Mouse (Mus musculus) liver, postnatal 0 days (tissue): Measurements from ENCODE around the gene Epha5. TPM values are rescaled to one million over a fixed set of nuclear protein-coding genes. Genes with fewer than 3 reads are reported as not detected.

ENCODE experiments used
- ATAC-seq: fragments of 200-750 bp; cut with Nextera tagmentation; 2 replicates; pipeline ENCODE4 v1.8.0; 2017; ENCODE audit warnings: mild to moderate bottlenecking, moderate library complexity
- DNase-seq: peaks from one replicate; pipeline ENCODE4 v3.0.0-alpha.2; 2016
- H3K27ac ChIP-seq: fragments of 300-500 bp; sonication (generic); 2 replicates; pipeline ENCODE4 v1.5.1; 2014; ENCODE audit warnings: antibody characterized with exemption, moderate library complexity, mild to moderate bottlenecking, low read depth
- H3K27me3 ChIP-seq: fragments of 300-500 bp; sonication (generic); 2 replicates; pipeline ENCODE4 v1.6.1; 2014; ENCODE audit warnings: low read length, control low read depth, mixed read lengths; ENCODE audit not compliant: insufficient read depth
- H3K36me3 ChIP-seq: fragments of 300-500 bp; sonication (generic); replicated peaks from 2 replicates; pipeline ENCODE4 v1.6.1; 2014; ENCODE audit warnings: mild to moderate bottlenecking, control low read depth, low read length, moderate library complexity, mixed read lengths; ENCODE audit not compliant: insufficient read depth
- H3K4me1 ChIP-seq: fragments of 300-500 bp; sonication (generic); 2 replicates; pipeline ENCODE4 v1.6.1; 2014; ENCODE audit warnings: antibody characterized with exemption, mild to moderate bottlenecking, control low read depth; ENCODE audit not compliant: insufficient read depth
- H3K4me2 ChIP-seq: fragments of 300-500 bp; sonication (generic); 2 replicates; pipeline ENCODE4 v1.6.1; 2014; ENCODE audit warnings: low read depth, mild to moderate bottlenecking, low read length, moderate library complexity, mixed read lengths
- H3K4me3 ChIP-seq: fragments of 300-500 bp; sonication (generic); 2 replicates; pipeline ENCODE4 v1.5.1; 2014; ENCODE audit warnings: low read depth, low read length
- H3K9ac ChIP-seq: fragments of 300-500 bp; sonication (generic); replicated peaks from 2 replicates; pipeline ENCODE4 v1.6.1; 2014; ENCODE audit warnings: mild to moderate bottlenecking, moderate library complexity
- H3K9me3 ChIP-seq: fragments of 300-500 bp; sonication (generic); 2 replicates; pipeline ENCODE4 v1.6.1; 2016; ENCODE audit warnings: mild to moderate bottlenecking, control low read depth, low read length, mixed read lengths
- CTCF ChIP-seq: sonication (generic); IDR thresholded peaks from 2 replicates; pipeline ENCODE4 v1.5.1; 2016; ENCODE audit warnings: antibody characterized with exemption, low read depth
- EP300 ChIP-seq: IDR thresholded peaks from 2 replicates; pipeline ENCODE4 v1.6.1; 2016; ENCODE audit warnings: antibody characterized with exemption, low read depth, mild to moderate bottlenecking
- WGBS: fragments of 180-500 bp; shearing (Covaris S2); extraction: QIAGEN DNeasy Blood & Tissue Kit; methylation state at CpG from one replicate; pipeline ENCODE4 v1.1.7; 2014; ENCODE audit not compliant: insufficient replicate concordance; 5-methylcytosine and 5-hydroxymethylcytosine counted together
- polyA plus RNA-seq: library from polyadenylated mRNA; unstranded; fragments of >200 nt; fragmentation: Nextera tagmentation; extraction: Ambion mirVana; gene quantifications from 2 replicates; pipeline ENCODE4 v1.2.1, GENCODE M21; 2015

Epha5 gene
- polyA plus RNA-seq, 1 experiment from 2014 or later, result not detected

GRCm38 (mm10) chr5:84318814-84319340 lies 98.3 kb downstream of the Epha5 start:
- H3K36me3 ChIP-seq, result no peaks in the 10 kb centered on the region
- WGBS, result 38% methylated on average over 8 of the region's 8 CpGs
- H3K27me3 ChIP-seq, result no peaks in the 10 kb centered on the region
- TF ChIP-seq CTCF (no peak), EP300 (no peak)
- H3K9me3 ChIP-seq, result no peaks in the 10 kb centered on the region
- H3K4me3 ChIP-seq, result no peak overlapping the region
- H3K9ac ChIP-seq, result no peak overlapping the region
- ATAC-seq (no peak), DNase-seq (no peak)
- H3K4me2 ChIP-seq, result no peak overlapping the region
- H3K4me1 ChIP-seq, result no peaks in the 10 kb centered on the region
- H3K27ac ChIP-seq, result no peak overlapping the region

GRCm38 (mm10) chr5:84317839-84318238 lies 99.3 kb downstream of the Epha5 start:
- Histone ChIP-seq H3K27me3 (no peaks in the 10 kb centered on the region), H3K36me3 (no peaks in the 10 kb centered on the region), H3K9ac (no peak overlapping the region), H3K27ac (no peak overlapping the region), H3K4me1 (no peaks in the 10 kb centered on the region), H3K4me3 (no peak overlapping the region), H3K4me2 (no peak overlapping the region), H3K9me3 (no peaks in the 10 kb centered on the region)
- TF ChIP-seq EP300 (no peak), CTCF (no peak)
- DNase-seq (no peak), ATAC-seq (no peak)
- 80% methylated on average over 4 of the region's 4 CpGs for WGBS

GRCm38 (mm10) chr5:84313619-84314018 lies 103.6 kb downstream of the Epha5 start:
- WGBS, result 81% methylated on average over 4 of the region's 4 CpGs

GRCm38 (mm10) chr5:84298878-84299736 lies 118.1 kb downstream of the Epha5 start:
- H3K9me3 ChIP-seq, result no peaks in the 10 kb centered on the region
- TF ChIP-seq EP300 (no peak), CTCF (no peak)
- ATAC-seq, result no peak
- no peak for DNase-seq
- H3K4me1 ChIP-seq, result no peaks in the 10 kb centered on the region
- H3K36me3 ChIP-seq, result no peaks in the 10 kb centered on the region
- H3K27me3 ChIP-seq, result no peaks in the 10 kb centered on the region
- 41% methylated on average over 8 of the region's 8 CpGs for WGBS
- no peak overlapping the region for H3K27ac ChIP-seq
- H3K9ac ChIP-seq, result no peak overlapping the region
- H3K4me3 ChIP-seq, result no peak overlapping the region
- no peak overlapping the region for H3K4me2 ChIP-seq

More at GRCm38 (mm10) chr5:84313619-84314018, 103.6 kb downstream of the Epha5 start:
- no peak overlapping the region for H3K9ac ChIP-seq
- no peak overlapping the region for H3K4me3 ChIP-seq
- no peaks in the 10 kb centered on the region for H3K4me1 ChIP-seq
- no peak for DNase-seq
- no peak for TF ChIP-seq CTCF
- TF ChIP-seq EP300, result no peak
- H3K4me2 ChIP-seq, result no peak overlapping the region
- no peak for ATAC-seq
- H3K36me3 ChIP-seq, result no peaks in the 10 kb centered on the region
- H3K9me3 ChIP-seq, result no peaks in the 10 kb centered on the region
- H3K27me3 ChIP-seq, result no peaks in the 10 kb centered on the region
- H3K27ac ChIP-seq, result no peak overlapping the region

GRCm38 (mm10) chr5:84289429-84289977 lies 127.7 kb downstream of the Epha5 start:
- no peaks in the 10 kb centered on the region for H3K4me1 ChIP-seq
- ATAC-seq (no peak), DNase-seq (no peak)
- H3K36me3 ChIP-seq, result no peaks in the 10 kb centered on the region
- H3K9me3 ChIP-seq, result no peaks in the 10 kb centered on the region
- H3K27ac ChIP-seq, result no peak overlapping the region
- TF ChIP-seq CTCF (no peak), EP300 (no peak)
- WGBS, result 62% methylated on average over 3 of the region's 3 CpGs
- no peak overlapping the region for H3K4me2 ChIP-seq
- H3K9ac ChIP-seq, result no peak overlapping the region
- H3K4me3 ChIP-seq, result no peak overlapping the region
- no peaks in the 10 kb centered on the region for H3K27me3 ChIP-seq

GRCm38 (mm10) chr5:84281290-84282017 lies 135.7 kb downstream of the Epha5 start:
- WGBS, result 76% methylated on average over 22 of the region's 22 CpGs
- ATAC-seq, result no peak
- Histone ChIP-seq H3K4me3 (no peak overlapping the region), H3K9me3 (no peaks in the 10 kb centered on the region), H3K27me3 (no peaks in the 10 kb centered on the region), H3K4me1 (no peaks in the 10 kb centered on the region), H3K4me2 (no peak overlapping the region), H3K36me3 (no peaks in the 10 kb centered on the region), H3K9ac (no peak overlapping the region), H3K27ac (no peak overlapping the region)
- TF ChIP-seq EP300, result no peak
- no peak for TF ChIP-seq CTCF
- no peak for DNase-seq
